Mouse (Mus musculus) T-cell, adult 2 months (primary cell): ENCODE results near the gene Atp13a2.

Source experiments
- DNase-seq: peaks from one replicate; pipeline ENCODE4 v3.0.0; 2022; ENCODE audit warnings: low spot score

The Atp13a2 gene

GRCm38 (mm10) chr4:141041117-141041516 is 54.4 kb downstream of the Atp13a2 start:
- no peak for DNase-seq

DNA sequence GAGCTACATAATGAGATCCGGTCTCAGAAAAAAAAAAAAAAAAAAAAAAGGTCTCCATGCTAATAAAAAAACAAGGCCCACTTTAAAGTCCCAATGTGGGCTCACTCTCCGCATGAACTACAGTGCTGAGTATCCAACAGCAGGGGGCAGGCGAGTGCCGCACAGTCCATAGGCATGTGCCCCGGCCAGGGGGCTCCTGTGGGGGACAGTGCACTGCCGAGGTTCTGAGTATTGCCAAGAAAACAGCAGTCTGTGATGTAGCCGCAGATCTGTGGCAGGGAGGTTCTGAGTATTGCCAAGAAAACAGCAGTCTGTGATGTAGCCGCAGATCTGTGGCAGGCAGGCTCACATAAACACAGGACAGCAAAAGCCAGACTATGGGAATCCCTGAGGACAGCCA is 58.1 kb downstream of the Atp13a2 start:
- peak; percentile 66 for DNase-seq

DNA sequence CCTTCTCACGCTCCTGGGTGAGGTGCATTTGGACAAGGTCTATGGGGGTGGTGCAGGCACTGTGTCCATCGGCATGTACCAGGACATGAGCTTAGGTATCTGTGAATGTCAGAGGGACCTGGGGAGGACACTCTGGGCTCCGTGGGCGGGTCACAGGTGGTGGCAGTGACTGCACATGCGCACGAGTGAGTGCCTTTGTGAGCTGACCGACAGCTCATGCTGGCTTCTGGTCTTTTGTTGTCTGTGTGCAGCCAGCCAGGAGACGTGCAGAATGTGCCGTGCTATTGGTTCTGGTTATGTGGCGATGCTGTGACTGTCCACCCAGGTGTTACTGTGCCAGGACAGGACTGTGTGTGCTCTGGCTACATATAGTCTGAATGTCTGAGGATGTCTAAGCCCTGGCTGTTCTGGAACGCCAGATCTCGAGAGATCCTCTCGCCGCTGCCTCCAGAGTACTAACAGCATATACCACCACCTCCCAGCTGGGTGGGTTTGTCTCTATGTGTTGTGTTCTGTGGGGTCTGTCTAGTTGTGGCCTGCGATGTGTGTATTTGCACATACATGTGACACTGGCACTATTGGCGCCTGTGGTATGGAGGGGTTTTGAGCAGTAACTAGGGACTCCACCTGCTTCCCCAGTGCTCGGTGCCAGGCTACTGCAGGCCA is 62.3 kb downstream of the Atp13a2 start:
- DNase-seq, result no peak

DNA sequence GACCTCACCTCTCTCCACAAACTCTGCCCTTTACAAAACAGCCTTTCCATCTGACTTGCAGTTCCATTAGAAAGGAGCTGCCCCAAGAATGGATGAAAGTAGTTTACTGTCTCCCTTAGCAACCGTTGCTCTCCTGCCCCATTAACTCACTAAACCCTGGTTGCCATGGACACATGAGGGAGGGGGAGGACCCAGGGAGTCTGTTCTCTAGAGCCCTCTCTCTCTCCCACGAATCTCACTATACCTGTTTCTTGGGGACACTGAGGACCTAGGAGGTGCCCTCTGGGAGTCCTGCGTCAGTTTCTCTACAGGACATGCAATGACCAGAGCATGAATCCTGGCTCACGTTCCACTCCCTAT is 62.8 kb downstream of the Atp13a2 start:
- DNase-seq, result no peak

- no peak for DNase-seq
Measured at GRCm38 (mm10) chr4:141052442-141052841, 65.8 kb downstream of the Atp13a2 start.

DNA sequence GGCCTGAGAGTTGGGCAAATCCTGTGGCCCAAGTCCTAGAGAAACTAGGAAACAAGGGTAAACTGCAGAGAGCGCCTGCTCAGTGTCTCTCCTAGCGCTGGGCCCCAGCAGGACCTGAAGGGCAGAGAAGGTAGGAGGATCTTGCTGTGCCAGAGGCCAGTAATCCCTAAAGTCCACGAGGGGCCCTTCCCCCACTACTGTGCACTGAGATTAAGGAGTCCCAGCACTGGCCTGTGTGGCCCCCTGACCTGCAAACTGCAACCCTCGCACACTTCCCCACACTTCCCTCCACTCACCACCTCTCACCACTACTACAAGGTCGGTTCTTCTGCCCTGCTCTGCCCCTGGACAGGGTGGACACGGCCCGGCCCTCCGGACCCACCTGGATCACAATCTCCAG is 66.5 kb downstream of the Atp13a2 start:
- no peak for DNase-seq

GRCm38 (mm10) chr4:141053568-141054161 is 67.0 kb downstream of the Atp13a2 start:
- DNase-seq, result no peak
